Mouse (Mus musculus): ENCODE measurements at regions not wholly inside any gene's neighbourhood (a gene's known extent, or its start where the extent isn't known, plus 50 kb on each side); places are given as distances from the start of the nearest gene placed in this dataset.
A peak's percentile ranks its signal among the peaks of the same experiment; 100 is the strongest.

DNA sequence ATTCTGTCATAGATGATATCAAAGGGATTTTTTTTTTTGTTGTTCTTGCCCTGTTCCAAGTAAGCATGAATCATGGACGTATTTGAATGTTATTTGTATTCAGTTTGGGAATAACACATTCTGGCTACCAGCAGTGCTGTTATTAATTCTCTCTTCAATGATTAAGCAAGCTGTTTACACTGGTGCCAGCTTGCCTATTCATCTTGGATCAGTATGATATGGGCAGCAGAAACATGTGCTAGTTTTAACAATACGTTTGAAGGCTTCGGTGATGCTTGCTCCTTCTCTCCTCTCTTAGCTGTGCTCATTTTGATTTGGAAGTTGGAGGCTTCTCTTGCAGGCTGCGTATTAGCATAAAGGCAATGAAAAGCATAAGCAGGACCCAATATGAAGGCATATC, 984.9 kb upstream of the Slc10a2 start:
- ATAC-seq (ENCODE audit: low read depth) (no peak), DNase-seq (ENCODE audit: low spot score) (no peak)
- no peaks in the 10 kb centered on the region for H3K4me1 ChIP-seq (ENCODE audit: control insufficient read depth, insufficient read depth, low read length)
- no peaks in the 10 kb centered on the region for H3K27me3 ChIP-seq (replicated peaks; ENCODE audit: control insufficient read depth, insufficient read depth, low read length)
- no peaks in the 10 kb centered on the region for H3K9me3 ChIP-seq (ENCODE audit: control insufficient read depth, low read length)
- no peaks in the 10 kb centered on the region for H3K36me3 ChIP-seq (ENCODE audit: control insufficient read depth, insufficient read depth, low read length)
- H3K4me2 ChIP-seq (ENCODE audit: low read depth, low read length): no peak overlapping the region
- no peak overlapping the region for H3K27ac ChIP-seq (replicated peaks; ENCODE audit: low read depth, low read length)
- no peak overlapping the region for H3K9ac ChIP-seq (ENCODE audit: low read depth, low read length)
- no peak overlapping the region for H3K4me3 ChIP-seq (ENCODE audit: low read depth, low read length)
- WGBS: 85% methylated on average over 4 of the region's 4 CpGs

DNA sequence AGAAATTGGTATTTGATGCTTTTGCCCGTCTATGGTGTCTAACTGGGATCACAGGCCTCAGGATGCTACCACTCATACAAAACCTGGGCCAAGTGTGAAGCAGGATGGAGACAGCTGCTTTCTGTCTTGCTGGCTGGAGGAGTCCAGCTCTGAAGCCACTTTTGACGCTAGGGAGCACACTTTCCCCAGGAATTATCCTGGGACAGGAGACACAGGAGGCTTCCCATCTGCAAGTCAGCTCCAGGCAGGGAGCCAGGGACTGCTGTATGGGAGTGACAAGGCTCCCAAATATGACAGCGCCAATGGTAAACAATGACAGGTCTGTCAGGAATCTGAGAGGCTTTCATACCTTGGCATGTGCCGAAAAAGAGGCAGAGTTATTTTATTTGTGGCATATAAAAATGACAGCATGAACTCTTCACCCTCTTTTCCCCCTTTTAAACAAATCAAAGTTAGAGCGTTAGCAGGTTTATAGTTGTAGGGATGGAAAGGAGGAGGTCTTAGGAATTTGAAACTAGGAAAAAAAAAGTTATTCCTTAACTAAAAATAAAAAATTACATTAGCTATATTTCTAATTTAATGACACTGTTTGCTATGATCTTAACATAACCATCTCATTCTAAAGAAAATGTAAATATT, 938.9 kb upstream of the Slc10a2 start:
- DNase-seq (ENCODE audit: low spot score): peak; percentile 90
- H3K9me3 ChIP-seq (ENCODE audit: control insufficient read depth, low read length): no peaks in the 10 kb centered on the region
- 14% methylated on average over 5 of the region's 5 CpGs for WGBS
- no peak overlapping the region for H3K27ac ChIP-seq (replicated peaks; ENCODE audit: low read depth, low read length)
- H3K4me3 ChIP-seq (ENCODE audit: low read depth, low read length): no peak overlapping the region
- H3K4me2 ChIP-seq (ENCODE audit: low read depth, low read length): no peak overlapping the region
- no peaks in the 10 kb centered on the region for H3K4me1 ChIP-seq (ENCODE audit: control insufficient read depth, insufficient read depth, low read length)
- no peak overlapping the region for H3K9ac ChIP-seq (ENCODE audit: low read depth, low read length)
- no peaks in the 10 kb centered on the region for H3K27me3 ChIP-seq (replicated peaks; ENCODE audit: control insufficient read depth, insufficient read depth, low read length)
- ATAC-seq (ENCODE audit: low read depth): peak; percentile 78
- no peaks in the 10 kb centered on the region for H3K36me3 ChIP-seq (ENCODE audit: control insufficient read depth, insufficient read depth, low read length)

DNA sequence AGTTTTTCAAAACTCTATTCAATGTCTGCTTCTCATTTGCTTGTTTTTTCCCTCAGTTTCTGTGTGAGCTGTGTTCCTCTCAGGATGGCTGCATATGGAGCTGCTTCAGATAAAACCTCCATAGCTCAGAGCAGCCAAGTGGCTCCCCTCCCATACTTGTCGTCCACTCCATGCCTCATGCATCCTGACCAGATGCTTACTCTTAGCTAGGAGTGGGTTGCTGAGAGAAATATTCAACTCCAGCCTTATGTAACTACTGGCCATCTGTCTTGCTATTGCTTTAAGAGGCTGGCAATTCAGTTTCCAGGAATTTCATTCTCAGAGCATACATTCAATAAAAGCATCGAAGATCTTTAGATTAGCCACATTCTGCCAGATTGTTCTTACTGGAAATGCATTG, 907.1 kb upstream of the Slc10a2 start:
- Histone ChIP-seq H3K4me3 (ENCODE audit: low read depth, low read length) (no peak overlapping the region), H3K4me1 (ENCODE audit: control insufficient read depth, insufficient read depth, low read length) (no peaks in the 10 kb centered on the region), H3K27ac (replicated peaks; ENCODE audit: low read depth, low read length) (no peak overlapping the region), H3K4me2 (ENCODE audit: low read depth, low read length) (no peak overlapping the region), H3K36me3 (ENCODE audit: control insufficient read depth, insufficient read depth, low read length) (no peaks in the 10 kb centered on the region), H3K27me3 (replicated peaks; ENCODE audit: control insufficient read depth, insufficient read depth, low read length) (no peaks in the 10 kb centered on the region), H3K9me3 (ENCODE audit: control insufficient read depth, low read length) (no peaks in the 10 kb centered on the region), H3K9ac (ENCODE audit: low read depth, low read length) (no peak overlapping the region)
- DNase-seq (ENCODE audit: low spot score): no peak
- no peak for ATAC-seq (ENCODE audit: low read depth)
- 42% methylated on average over 2 of the region's 2 CpGs for WGBS

DNA sequence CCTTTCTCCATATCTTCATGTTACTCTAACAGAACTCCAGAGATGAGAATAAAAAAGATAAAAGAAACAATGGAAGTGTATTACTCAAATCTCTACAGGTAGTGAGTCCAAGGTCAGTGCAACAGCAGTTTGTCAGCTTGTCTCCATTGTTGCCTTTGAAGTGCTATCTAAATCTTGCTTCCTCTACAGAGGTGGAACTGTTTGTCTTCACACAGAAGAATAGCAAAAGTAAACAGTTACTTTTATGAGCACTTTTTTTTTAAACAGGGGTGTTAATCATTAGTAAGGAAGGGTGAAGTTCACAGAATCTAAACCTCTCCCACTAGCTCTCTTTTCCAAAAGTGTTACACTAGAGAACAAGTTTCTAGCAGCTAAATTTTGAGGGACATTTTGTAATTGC, 906.0 kb upstream of the Slc10a2 start:
- ATAC-seq (ENCODE audit: low read depth): no peak

DNA sequence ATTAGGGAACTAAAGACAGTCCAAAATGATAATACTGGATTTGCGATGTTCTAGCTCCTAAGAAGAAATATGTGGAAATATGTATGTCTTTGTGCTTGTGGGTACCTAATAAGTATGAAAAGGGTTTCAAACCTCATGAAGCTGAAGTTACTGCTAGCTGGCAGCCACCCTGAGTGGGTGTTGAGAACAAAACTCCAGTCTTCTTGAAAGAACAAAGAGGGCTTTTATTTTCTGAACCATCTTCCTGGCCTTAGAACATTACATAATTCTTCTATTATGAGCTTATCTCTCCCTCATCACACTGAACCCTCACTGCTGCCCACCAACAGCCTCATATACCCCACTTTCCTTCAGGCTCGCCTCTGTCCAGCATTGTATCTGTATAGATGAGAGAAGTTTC, 905.6 kb upstream of the Slc10a2 start:
- Histone ChIP-seq H3K27ac (replicated peaks; ENCODE audit: low read depth, low read length) (no peak overlapping the region), H3K9me3 (ENCODE audit: control insufficient read depth, low read length) (no peaks in the 10 kb centered on the region), H3K4me3 (ENCODE audit: low read depth, low read length) (no peak overlapping the region), H3K4me2 (ENCODE audit: low read depth, low read length) (no peak overlapping the region), H3K9ac (ENCODE audit: low read depth, low read length) (no peak overlapping the region), H3K27me3 (replicated peaks; ENCODE audit: control insufficient read depth, insufficient read depth, low read length) (no peaks in the 10 kb centered on the region), H3K4me1 (ENCODE audit: control insufficient read depth, insufficient read depth, low read length) (no peaks in the 10 kb centered on the region), H3K36me3 (ENCODE audit: control insufficient read depth, insufficient read depth, low read length) (no peaks in the 10 kb centered on the region)
- no peak for DNase-seq (ENCODE audit: low spot score)
- no peak for ATAC-seq (ENCODE audit: low read depth)
- WGBS: 72% methylated on average over 2 of the region's 2 CpGs

More for the DNA sequence above, 906.0 kb upstream of the Slc10a2 start:
- no peak overlapping the region for H3K4me3 ChIP-seq (ENCODE audit: low read depth, low read length)
- H3K27me3 ChIP-seq (replicated peaks; ENCODE audit: control insufficient read depth, insufficient read depth, low read length): no peaks in the 10 kb centered on the region
- H3K36me3 ChIP-seq (ENCODE audit: control insufficient read depth, insufficient read depth, low read length): no peaks in the 10 kb centered on the region
- no peak overlapping the region for H3K4me2 ChIP-seq (ENCODE audit: low read depth, low read length)
- H3K4me1 ChIP-seq (ENCODE audit: control insufficient read depth, insufficient read depth, low read length): no peaks in the 10 kb centered on the region
- H3K27ac ChIP-seq (replicated peaks; ENCODE audit: low read depth, low read length): no peak overlapping the region
- no peak for DNase-seq (ENCODE audit: low spot score)
- no peak overlapping the region for H3K9ac ChIP-seq (ENCODE audit: low read depth, low read length)
- no peaks in the 10 kb centered on the region for H3K9me3 ChIP-seq (ENCODE audit: control insufficient read depth, low read length)

DNA sequence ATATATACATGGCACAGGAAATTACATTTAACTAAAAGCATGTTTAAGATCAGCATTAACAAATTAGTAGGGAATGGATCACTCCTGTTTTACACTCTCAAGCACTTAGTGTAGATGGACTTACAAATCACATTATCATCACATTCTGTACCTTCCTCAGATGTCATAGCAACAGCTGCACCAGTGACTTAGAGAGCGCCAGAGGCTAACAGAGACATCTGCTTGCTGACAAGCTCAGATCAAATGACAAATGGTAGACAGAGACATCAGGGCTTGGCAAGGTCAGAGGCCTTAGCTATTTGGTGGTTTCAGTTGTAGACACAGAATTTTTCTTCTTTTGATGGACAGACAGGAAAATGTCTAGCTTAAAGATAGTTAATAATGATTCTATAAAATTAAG, 897.5 kb upstream of the Slc10a2 start:
- DNase-seq (ENCODE audit: low spot score): peak; percentile 60
- H3K4me2 ChIP-seq (ENCODE audit: low read depth, low read length): no peak overlapping the region
- no peaks in the 10 kb centered on the region for H3K27me3 ChIP-seq (replicated peaks; ENCODE audit: control insufficient read depth, insufficient read depth, low read length)
- 0 out of 2 replicates have a peak, but pooled peaks have one; percentile 37 for ATAC-seq (ENCODE audit: low read depth)
- no peak overlapping the region for H3K27ac ChIP-seq (replicated peaks; ENCODE audit: low read depth, low read length)
- no peak overlapping the region for H3K4me3 ChIP-seq (ENCODE audit: low read depth, low read length)
- peaks cover 1% of the 10 kb centered on the region; the same call in 1 of the 2 replicates for H3K9me3 ChIP-seq (ENCODE audit: control insufficient read depth, low read length)
- H3K9ac ChIP-seq (ENCODE audit: low read depth, low read length): no peak overlapping the region
- no peaks in the 10 kb centered on the region for H3K36me3 ChIP-seq (ENCODE audit: control insufficient read depth, insufficient read depth, low read length)
- H3K4me1 ChIP-seq (ENCODE audit: control insufficient read depth, insufficient read depth, low read length): no peaks in the 10 kb centered on the region
- WGBS: 27% methylated on average over 1 of the region's 1 CpGs

DNA sequence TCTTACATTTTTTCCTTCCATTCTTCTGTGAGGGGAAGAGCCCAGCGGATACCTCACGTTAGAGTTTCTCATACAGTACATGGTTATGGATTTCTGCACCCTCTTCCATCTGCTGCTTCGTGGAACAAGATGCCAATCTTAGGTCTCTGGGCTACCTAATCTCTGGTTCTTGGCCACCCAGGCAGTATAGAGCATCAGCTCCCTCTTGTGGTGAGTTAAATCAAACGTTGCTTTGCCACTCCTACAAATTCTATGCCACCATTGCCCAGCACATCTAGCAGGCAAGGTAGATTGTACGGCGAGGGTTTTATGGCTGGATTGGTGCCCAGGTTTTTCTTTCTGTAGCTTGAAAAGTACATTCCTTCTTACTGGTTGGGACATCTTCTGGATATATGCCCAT, 889.7 kb upstream of the Slc10a2 start:
- DNase-seq (ENCODE audit: low spot score) (no peak), ATAC-seq (ENCODE audit: low read depth) (no peak)
- Histone ChIP-seq H3K4me1 (ENCODE audit: control insufficient read depth, insufficient read depth, low read length) (no peaks in the 10 kb centered on the region), H3K9ac (ENCODE audit: low read depth, low read length) (no peak overlapping the region), H3K27ac (replicated peaks; ENCODE audit: low read depth, low read length) (no peak overlapping the region), H3K36me3 (ENCODE audit: control insufficient read depth, insufficient read depth, low read length) (no peaks in the 10 kb centered on the region), H3K27me3 (replicated peaks; ENCODE audit: control insufficient read depth, insufficient read depth, low read length) (no peaks in the 10 kb centered on the region), H3K4me2 (ENCODE audit: low read depth, low read length) (no peak overlapping the region), H3K4me3 (ENCODE audit: low read depth, low read length) (no peak overlapping the region), H3K9me3 (ENCODE audit: control insufficient read depth, low read length) (peaks cover 7% of the 10 kb centered on the region; the same call in 1 of the 2 replicates)
- 53% methylated on average over 6 of the region's 6 CpGs for WGBS

DNA sequence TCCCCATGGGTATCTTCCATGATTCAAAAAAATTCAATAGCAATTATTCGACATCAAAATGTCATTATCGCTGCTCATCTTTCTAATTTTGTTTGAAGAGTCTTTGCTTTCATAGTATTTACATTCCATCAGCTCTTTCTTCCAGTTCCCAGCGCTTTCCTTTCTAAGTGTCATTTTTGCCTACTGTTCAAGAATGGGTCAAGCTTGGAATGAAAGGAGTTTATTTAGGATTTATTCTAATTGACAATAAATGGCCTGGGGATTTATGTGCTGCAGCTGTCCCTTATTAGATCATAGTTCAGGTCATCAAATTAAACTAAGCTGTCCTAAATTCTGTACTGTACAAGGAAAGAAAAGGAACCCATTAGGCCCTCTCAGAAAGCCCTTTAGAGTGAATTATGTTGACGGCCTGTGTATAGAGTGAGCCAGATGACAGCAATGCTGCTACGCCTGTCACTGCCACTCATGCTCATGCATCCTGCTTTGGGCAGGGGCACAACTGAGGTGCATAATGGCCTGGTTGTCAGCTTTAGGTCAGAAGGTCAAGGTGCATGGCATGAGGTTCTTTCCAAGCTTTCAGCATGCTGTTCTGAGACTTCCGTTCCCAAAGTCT, 860.4 kb upstream of the Slc10a2 start:
- peak; percentile 93; the same call in 1 of the 2 replicates for ATAC-seq (ENCODE audit: low read depth)

DNA sequence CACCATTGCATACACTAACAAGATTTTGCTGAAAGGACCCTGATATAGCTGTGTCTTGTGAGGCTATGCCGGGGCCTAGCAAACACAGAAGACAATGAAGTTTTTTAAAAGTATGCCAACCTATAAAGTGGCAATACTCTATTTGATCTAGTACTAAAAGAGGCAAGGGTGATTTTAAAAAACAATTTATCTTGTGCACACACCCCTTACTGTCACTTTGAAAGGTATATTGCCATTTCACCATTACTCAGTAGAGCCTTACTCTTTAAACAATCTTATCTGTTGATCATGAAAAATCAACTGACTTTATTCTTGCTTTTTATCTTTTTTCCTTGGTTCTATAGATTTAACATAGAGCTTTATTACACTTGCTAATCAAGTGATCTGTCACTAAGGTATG, 859.1 kb upstream of the Slc10a2 start:
- Histone ChIP-seq H3K9ac (ENCODE audit: low read depth, low read length) (no peak overlapping the region), H3K27me3 (replicated peaks; ENCODE audit: control insufficient read depth, insufficient read depth, low read length) (no peaks in the 10 kb centered on the region), H3K4me2 (ENCODE audit: low read depth, low read length) (no peak overlapping the region), H3K4me1 (ENCODE audit: control insufficient read depth, insufficient read depth, low read length) (no peaks in the 10 kb centered on the region), H3K4me3 (ENCODE audit: low read depth, low read length) (no peak overlapping the region), H3K9me3 (ENCODE audit: control insufficient read depth, low read length) (no peaks in the 10 kb centered on the region), H3K27ac (replicated peaks; ENCODE audit: low read depth, low read length) (no peak overlapping the region), H3K36me3 (ENCODE audit: control insufficient read depth, insufficient read depth, low read length) (no peaks in the 10 kb centered on the region)
- no peak for DNase-seq (ENCODE audit: low spot score)
- no peak for ATAC-seq (ENCODE audit: low read depth)
- 67% methylated on average over 1 of the region's 1 CpGs for whole genome bisulfite sequencing

More for the DNA sequence above, 860.4 kb upstream of the Slc10a2 start:
- H3K4me3 ChIP-seq (ENCODE audit: low read depth, low read length): no peak overlapping the region
- H3K4me1 ChIP-seq (ENCODE audit: control insufficient read depth, insufficient read depth, low read length): no peaks in the 10 kb centered on the region
- H3K27me3 ChIP-seq (replicated peaks; ENCODE audit: control insufficient read depth, insufficient read depth, low read length): no peaks in the 10 kb centered on the region
- DNase-seq (ENCODE audit: low spot score): peak; percentile 71
- no peaks in the 10 kb centered on the region for H3K9me3 ChIP-seq (ENCODE audit: control insufficient read depth, low read length)
- H3K9ac ChIP-seq (ENCODE audit: low read depth, low read length): no peak overlapping the region
- H3K36me3 ChIP-seq (ENCODE audit: control insufficient read depth, insufficient read depth, low read length): no peaks in the 10 kb centered on the region
- no peak overlapping the region for H3K27ac ChIP-seq (replicated peaks; ENCODE audit: low read depth, low read length)
- WGBS: 42% methylated on average over 6 of the region's 6 CpGs
- no peak overlapping the region for H3K4me2 ChIP-seq (ENCODE audit: low read depth, low read length)
